Mouse (Mus musculus): ENCODE measurements around the gene 6030445D17Rik. TPM values are rescaled to one million over a fixed set of nuclear protein-coding genes. Genes with fewer than 3 reads are reported as not detected.

6030445D17Rik gene
- polyA plus RNA-seq (2016; fragmentation: Nextera tagmentation; extraction: Ambion mirVana) = 0.32 TPM in 1 of 2 replicates, not detected in the other

GRCm38 (mm10) chr4:136462086-136462838, at the start of gene 6030445D17Rik:
Gene 6030445D17Rik (plus strand): TSS chr4:136462250.
- peak within 1 kb of the TSS; percentile 64 for H3K4me3 ChIP-seq
- H3K27me3 ChIP-seq (replicated peaks) = peaks cover 25% of the 10 kb centered on the region
- no peaks in the 10 kb centered on the region for H3K36me3 ChIP-seq
- H3K4me2 ChIP-seq (replicated peaks) = peak within 1 kb of the TSS; percentile 98
- WGBS = under 1% methylated on average over 61 of the region's 64 CpGs
- peak; percentile 61; the same call in 1 of the 2 replicates for ATAC-seq (ENCODE audit: low FRiP score, low read depth)
- H3K4me1 ChIP-seq = peaks cover 23% of the 10 kb centered on the region
- H3K9ac ChIP-seq = peak within 1 kb of the TSS; percentile 74
- H3K27ac ChIP-seq = no peak within 1 kb of the TSS
- no peaks in the 10 kb centered on the region for H3K9me3 ChIP-seq

- no peaks in the 10 kb centered on the region for H3K9me3 ChIP-seq
- no peaks in the 10 kb centered on the region for H3K27me3 ChIP-seq (replicated peaks)
- no peak for ATAC-seq (ENCODE audit: low FRiP score, low read depth)
- H3K27ac ChIP-seq = no peak overlapping the region
- no peaks in the 10 kb centered on the region for H3K36me3 ChIP-seq
- 87% methylated on average over 9 of the region's 9 CpGs for WGBS
- no peak overlapping the region for H3K9ac ChIP-seq
- no peak overlapping the region for H3K4me3 ChIP-seq
- H3K4me1 ChIP-seq = no peaks in the 10 kb centered on the region; the same call in 1 of the 2 replicates
- H3K4me2 ChIP-seq (replicated peaks) = no peak overlapping the region
Measured at GRCm38 (mm10) chr4:136415477-136415876, 46.6 kb upstream of the 6030445D17Rik start.

- H3K9ac ChIP-seq = 0 out of 2 replicates have a peak overlapping the region, but pooled peaks have one; percentile 21
- H3K4me3 ChIP-seq = no peak overlapping the region
- 25% methylated on average over 11 of the region's 11 CpGs for WGBS
- no peak overlapping the region for H3K27ac ChIP-seq
- no peaks in the 10 kb centered on the region for H3K36me3 ChIP-seq
- H3K4me2 ChIP-seq (replicated peaks) = no peak overlapping the region
- ATAC-seq (ENCODE audit: low FRiP score, low read depth) = no peak
- peaks cover 12% of the 10 kb centered on the region for H3K27me3 ChIP-seq (replicated peaks)
- no peaks in the 10 kb centered on the region for H3K9me3 ChIP-seq
- peaks cover 2% of the 10 kb centered on the region; the same call in 1 of the 2 replicates for H3K4me1 ChIP-seq
Measured at GRCm38 (mm10) chr4:136418962-136419361, 43.1 kb upstream of the 6030445D17Rik start.

DNA sequence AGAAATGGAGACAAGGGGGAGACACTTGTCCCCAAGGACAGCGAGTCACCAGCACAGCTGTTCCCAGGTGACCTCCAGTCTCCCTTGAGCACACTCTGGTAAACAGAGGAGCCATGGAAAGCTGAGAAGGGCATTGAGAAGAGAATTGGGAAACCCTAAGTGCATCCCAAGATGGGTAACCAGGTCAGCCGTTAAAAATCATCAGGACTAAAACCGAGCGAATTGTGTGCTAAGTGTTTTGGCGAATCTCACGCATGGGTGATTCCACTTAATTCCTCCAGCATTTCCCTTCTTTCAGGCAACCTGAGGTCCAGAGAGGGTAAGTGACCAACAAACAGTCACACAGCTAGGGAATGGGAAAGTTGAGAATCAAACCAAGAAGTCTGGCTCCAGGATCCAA, 42.7 kb upstream of the 6030445D17Rik start:
- WGBS = 75% methylated on average over 6 of the region's 6 CpGs
- Histone ChIP-seq H3K27ac (no peak overlapping the region), H3K4me2 (replicated peaks) (no peak overlapping the region), H3K4me3 (no peak overlapping the region), H3K9me3 (no peaks in the 10 kb centered on the region), H3K27me3 (replicated peaks) (peaks cover 16% of the 10 kb centered on the region), H3K9ac (0 out of 2 replicates have a peak overlapping the region, but pooled peaks have one; percentile 21), H3K36me3 (no peaks in the 10 kb centered on the region), H3K4me1 (peaks cover 6% of the 10 kb centered on the region)
- ATAC-seq (ENCODE audit: low FRiP score, low read depth) = no peak

DNA sequence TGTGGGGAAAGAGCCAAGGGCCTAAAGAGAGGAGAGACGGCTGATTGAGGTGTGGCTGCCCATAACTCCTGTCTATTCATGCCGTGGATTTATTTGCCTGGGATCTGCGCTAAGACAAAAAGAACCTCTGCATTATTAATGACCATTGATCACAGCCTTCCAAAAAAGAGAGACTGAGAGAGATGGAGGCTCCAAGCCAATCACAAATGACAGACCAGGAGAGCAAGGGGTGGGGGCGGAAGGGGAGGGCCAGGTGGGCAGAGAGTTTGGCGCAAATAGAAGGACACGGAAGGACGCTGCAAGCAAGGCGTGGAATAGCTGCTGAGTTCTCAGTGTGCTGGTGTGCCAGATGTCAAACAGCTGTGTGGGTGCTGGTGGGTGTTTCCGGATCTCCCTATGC, 38.8 kb upstream of the 6030445D17Rik start, which contains the start of gene Htr1d:
Gene Htr1d, plus strand, starts transcription at position 301 of the 400 bp plus-strand sequence.
- 71% methylated on average over 9 of the region's 9 CpGs for WGBS
- Histone ChIP-seq H3K36me3 (no peaks in the 10 kb centered on the region), H3K4me3 (peak within 1 kb of the TSS; percentile 45), H3K4me2 (replicated peaks) (peak within 1 kb of the TSS; percentile 89), H3K27me3 (replicated peaks) (peaks cover 35% of the 10 kb centered on the region), H3K27ac (no peak within 1 kb of the TSS), H3K9ac (peak within 1 kb of the TSS; percentile 60), H3K4me1 (peaks cover 12% of the 10 kb centered on the region), H3K9me3 (no peaks in the 10 kb centered on the region)
- ATAC-seq (ENCODE audit: low FRiP score, low read depth) = no peak

DNA sequence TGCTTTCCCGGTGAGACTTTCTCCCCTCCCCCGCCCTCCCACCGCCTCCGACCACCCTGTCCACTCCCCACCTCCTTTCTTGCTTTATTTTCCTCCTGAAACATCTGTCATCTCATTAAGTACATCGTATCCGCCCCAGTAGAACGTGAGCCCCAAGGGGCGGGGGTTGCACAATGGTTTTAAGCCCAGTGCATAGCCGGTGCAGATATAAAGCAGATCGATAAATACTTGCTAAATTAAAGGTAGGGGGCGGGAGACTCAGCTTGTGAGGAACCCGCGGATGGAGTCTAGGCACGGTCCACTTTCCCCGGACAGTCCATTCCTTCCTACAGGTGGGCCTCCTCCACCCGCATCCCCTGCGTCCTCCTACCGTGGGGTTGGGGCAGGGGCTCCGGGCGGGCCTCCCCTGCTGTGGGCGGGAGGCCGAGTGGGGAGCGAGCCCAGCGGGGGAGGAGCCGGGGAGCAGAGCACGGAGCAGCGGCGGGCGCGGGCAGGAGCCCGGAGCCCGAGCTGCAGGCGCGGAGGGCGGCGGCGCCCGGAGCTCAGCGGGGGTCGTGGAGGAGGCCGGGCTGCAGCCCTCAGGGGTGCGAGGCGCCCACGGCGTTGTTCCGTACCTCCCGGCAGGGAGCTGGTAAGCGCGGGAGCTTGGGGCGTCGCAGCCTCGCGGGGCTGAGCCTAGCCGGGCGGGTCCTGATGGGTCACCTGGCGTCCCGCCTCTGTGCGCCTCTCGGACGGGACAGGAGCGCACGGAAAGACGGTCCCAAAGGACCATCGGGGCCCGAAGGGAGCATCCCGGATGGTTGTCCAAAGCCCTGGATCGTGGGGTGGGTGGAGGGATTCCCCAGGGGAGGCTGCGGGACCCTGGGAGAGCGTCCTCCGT, 37.7 kb upstream of the 6030445D17Rik start:
- ATAC-seq (ENCODE audit: low FRiP score, low read depth) = peak; percentile 48; the same call in 1 of the 2 replicates

GRCm38 (mm10) chr4:136425000-136425288, 37.1 kb upstream of the 6030445D17Rik start:
- H3K27ac ChIP-seq = no peak overlapping the region
- H3K27me3 ChIP-seq (replicated peaks) = peaks cover 39% of the 10 kb centered on the region
- no peaks in the 10 kb centered on the region for H3K9me3 ChIP-seq
- H3K4me2 ChIP-seq (replicated peaks) = peak overlapping the region; percentile 89
- H3K4me1 ChIP-seq = peaks cover 12% of the 10 kb centered on the region
- H3K36me3 ChIP-seq = no peaks in the 10 kb centered on the region
- 2% methylated on average over 15 of the region's 15 CpGs for WGBS
- peak overlapping the region; percentile 60; the same call in 1 of the 2 replicates for H3K9ac ChIP-seq
- ATAC-seq (ENCODE audit: low FRiP score, low read depth) = no peak
- peak overlapping the region; percentile 45 for H3K4me3 ChIP-seq

More for the DNA sequence above, 37.7 kb upstream of the 6030445D17Rik start:
- no peaks in the 10 kb centered on the region for H3K9me3 ChIP-seq
- H3K9ac ChIP-seq = peak overlapping the region; percentile 60
- peak overlapping the region; percentile 45 for H3K4me3 ChIP-seq
- peaks cover 12% of the 10 kb centered on the region for H3K4me1 ChIP-seq
- peak overlapping the region; percentile 89 for H3K4me2 ChIP-seq (replicated peaks)
- peaks cover 39% of the 10 kb centered on the region for H3K27me3 ChIP-seq (replicated peaks)
- no peak overlapping the region for H3K27ac ChIP-seq
- 2% methylated on average over 68 of the region's 70 CpGs for WGBS
- no peaks in the 10 kb centered on the region for H3K36me3 ChIP-seq

- H3K4me2 ChIP-seq (replicated peaks) = no peak overlapping the region
- H3K4me3 ChIP-seq = no peak overlapping the region
- H3K9me3 ChIP-seq = no peaks in the 10 kb centered on the region
- H3K36me3 ChIP-seq = no peaks in the 10 kb centered on the region
- H3K27ac ChIP-seq = no peak overlapping the region
- WGBS = 40% methylated on average over 11 of the region's 11 CpGs
- ATAC-seq (ENCODE audit: low FRiP score, low read depth) = no peak
- peaks cover 9% of the 10 kb centered on the region for H3K4me1 ChIP-seq
- peaks cover 8% of the 10 kb centered on the region for H3K27me3 ChIP-seq (replicated peaks)
- no peak overlapping the region for H3K9ac ChIP-seq
Measured at GRCm38 (mm10) chr4:136430609-136431375, 31.3 kb upstream of the 6030445D17Rik start.

- Histone ChIP-seq H3K27ac (no peak overlapping the region), H3K9ac (no peak overlapping the region), H3K27me3 (replicated peaks) (0 out of 2 replicates have a peak, but pooled peaks cover 3% of the 10 kb centered on the region), H3K4me3 (no peak overlapping the region), H3K9me3 (no peaks in the 10 kb centered on the region), H3K4me1 (peaks cover 9% of the 10 kb centered on the region), H3K4me2 (replicated peaks) (no peak overlapping the region), H3K36me3 (no peaks in the 10 kb centered on the region)
- no peak for ATAC-seq (ENCODE audit: low FRiP score, low read depth)
- WGBS = under 1% methylated on average over 3 of the region's 3 CpGs
Measured at GRCm38 (mm10) chr4:136431376-136431693, 30.7 kb upstream of the 6030445D17Rik start.

- H3K4me1 ChIP-seq = peaks cover 9% of the 10 kb centered on the region
- H3K9ac ChIP-seq = no peak overlapping the region
- H3K4me2 ChIP-seq (replicated peaks) = no peak overlapping the region
- H3K36me3 ChIP-seq = no peaks in the 10 kb centered on the region
- no peak for ATAC-seq (ENCODE audit: low FRiP score, low read depth)
- no peak overlapping the region for H3K27ac ChIP-seq
- H3K9me3 ChIP-seq = no peaks in the 10 kb centered on the region
- H3K27me3 ChIP-seq (replicated peaks) = no peaks in the 10 kb centered on the region
- H3K4me3 ChIP-seq = no peak overlapping the region
- 92% methylated on average over 4 of the region's 4 CpGs for WGBS
Measured at GRCm38 (mm10) chr4:136434029-136434428, 28.0 kb upstream of the 6030445D17Rik start.

DNA sequence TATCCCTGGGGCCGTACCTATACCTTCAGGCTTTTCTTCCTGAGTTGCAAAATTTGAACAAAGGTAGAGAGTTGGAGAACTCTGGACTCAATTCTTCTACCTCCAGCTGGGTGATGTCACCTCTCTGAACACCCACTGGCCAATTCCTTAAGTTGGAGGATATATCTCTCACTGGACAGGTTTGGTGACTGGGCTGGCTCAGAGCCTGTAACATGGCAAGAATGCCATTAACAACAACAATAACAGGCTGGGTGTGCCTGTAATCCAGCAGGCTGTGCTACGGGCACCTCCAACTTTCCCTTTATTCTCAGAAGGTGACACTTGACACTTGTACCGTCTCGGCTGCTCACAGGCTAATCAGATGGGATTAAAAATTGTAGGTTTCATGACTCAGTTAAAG, 22.9 kb upstream of the 6030445D17Rik start:
- no peaks in the 10 kb centered on the region for H3K4me1 ChIP-seq
- H3K27me3 ChIP-seq (replicated peaks) = no peaks in the 10 kb centered on the region
- H3K9ac ChIP-seq = no peak overlapping the region
- H3K36me3 ChIP-seq = no peaks in the 10 kb centered on the region
- ATAC-seq (ENCODE audit: low FRiP score, low read depth) = no peak
- H3K27ac ChIP-seq = no peak overlapping the region
- H3K9me3 ChIP-seq = no peaks in the 10 kb centered on the region
- no peak overlapping the region for H3K4me2 ChIP-seq (replicated peaks)
- 59% methylated on average over 4 of the region's 4 CpGs for WGBS
- H3K4me3 ChIP-seq = no peak overlapping the region

All from neural tube, embryonic 12.5 days (tissue).